ENCODE assay signal across 10 mouse cellular contexts in genomic region chr15:52506930-52507329, GRCm38 (mm10).
DNase-seq lines count a peak whose midpoint lies in the region; ATAC-seq lines count a peak whose summit lies in the region.
"Had no signal": no experiment of that assay in that cellular context is flagged by ENCODE, and none has a peak within 500 bp of the region (broad histone marks: within the 10 kb centered on the region; RNA-seq: fewer than 3 reads in every experiment).

No protein-coding gene starts in this region.

- H3K36me3 ChIP-seq in midbrain, embryonic 11.5 days (ENCODE audit: control insufficient read depth, insufficient read depth, low read length): no peaks in the 10 kb centered on the region
- no peaks in the 10 kb centered on the region for H3K36me3 ChIP-seq in midbrain, embryonic 16.5 days (ENCODE audit: control insufficient read depth, insufficient read depth, low read length)
- no peaks in the 10 kb centered on the region for H3K36me3 ChIP-seq in embryonic facial prominence, embryonic 11.5 days (replicated peaks; ENCODE audit: control insufficient read depth, insufficient read depth, low read depth, low read length)
- no peaks in the 10 kb centered on the region for H3K36me3 ChIP-seq in limb, embryonic 10.5 days
- H3K36me3 ChIP-seq: liver, embryonic 13.5 days; stomach, embryonic 15.5 days had no signal

- no peak overlapping the region for H3K4me2 ChIP-seq in midbrain, embryonic 11.5 days
- no peak overlapping the region for H3K4me2 ChIP-seq in midbrain, embryonic 16.5 days (ENCODE audit: low read length)
- no peak overlapping the region for H3K4me2 ChIP-seq in embryonic facial prominence, embryonic 11.5 days (ENCODE audit: low read depth, low read length)
- H3K4me2 ChIP-seq: liver, embryonic 13.5 days; stomach, embryonic 15.5 days had no signal

- no peak for ATAC-seq in midbrain, embryonic 11.5 days (ENCODE audit: low FRiP score)
- ATAC-seq in midbrain, embryonic 16.5 days: no peak
- no peak for ATAC-seq in embryonic facial prominence, embryonic 11.5 days (replicated peaks; ENCODE audit: insufficient number of reproducible peaks, low FRiP score, low TSS enrichment, low read depth)

- WGBS in midbrain, embryonic 11.5 days: 4% methylated on average over 7 of the region's 7 CpGs
- 4% methylated on average over 7 of the region's 7 CpGs for WGBS in midbrain, embryonic 16.5 days
- WGBS in embryonic facial prominence, embryonic 11.5 days: 3% methylated on average over 7 of the region's 7 CpGs
- WGBS in limb, embryonic 10.5 days: 2% methylated on average over 7 of the region's 7 CpGs

- no peaks in the 10 kb centered on the region for H3K4me1 ChIP-seq in midbrain, embryonic 11.5 days (ENCODE audit: control insufficient read depth, insufficient read depth, low read length)
- no peaks in the 10 kb centered on the region for H3K4me1 ChIP-seq in midbrain, embryonic 16.5 days (ENCODE audit: control insufficient read depth, insufficient read depth, low read length)
- H3K4me1 ChIP-seq in embryonic facial prominence, embryonic 11.5 days (ENCODE audit: control insufficient read depth, insufficient read depth, low read length): no peaks in the 10 kb centered on the region
- no peaks in the 10 kb centered on the region for H3K4me1 ChIP-seq in limb, embryonic 10.5 days
- H3K4me1 ChIP-seq: liver, embryonic 13.5 days; stomach, embryonic 15.5 days had no signal

- no peaks in the 10 kb centered on the region for H3K27me3 ChIP-seq in midbrain, embryonic 11.5 days (ENCODE audit: control insufficient read depth, insufficient read depth, low read length)
- no peaks in the 10 kb centered on the region for H3K27me3 ChIP-seq in midbrain, embryonic 16.5 days (ENCODE audit: control insufficient read depth, insufficient read depth, low read depth, low read length)
- H3K27me3 ChIP-seq in embryonic facial prominence, embryonic 11.5 days (ENCODE audit: control insufficient read depth, insufficient read depth, low read length): no peaks in the 10 kb centered on the region
- no peaks in the 10 kb centered on the region for H3K27me3 ChIP-seq in limb, embryonic 10.5 days (ENCODE audit: low read depth, poor library complexity, severe bottlenecking)
- H3K27me3 ChIP-seq: liver, embryonic 13.5 days; stomach, embryonic 15.5 days had no signal

- no peak overlapping the region for H3K27ac ChIP-seq in midbrain, embryonic 11.5 days (ENCODE audit: low read depth, low read length)
- H3K27ac ChIP-seq in midbrain, embryonic 16.5 days (ENCODE audit: low read length): no peak overlapping the region
- H3K27ac ChIP-seq in embryonic facial prominence, embryonic 11.5 days (replicated peaks; ENCODE audit: low read depth, low read length): no peak overlapping the region
- H3K27ac ChIP-seq in limb, embryonic 10.5 days: no peak overlapping the region
- H3K27ac ChIP-seq: liver, embryonic 13.5 days; stomach, embryonic 15.5 days had no signal

- intact Hi-C loops in gastrocnemius, postnatal 36 days (cut with DNase I): loop anchor here (10.0 kb wide), 2 partner anchors 848 to 1188 kb away; no protein-coding TSS in a partner anchor

- no peaks in the 10 kb centered on the region for H3K9me3 ChIP-seq in midbrain, embryonic 11.5 days (ENCODE audit: control insufficient read depth, low read length)
- H3K9me3 ChIP-seq in midbrain, embryonic 16.5 days (replicated peaks; ENCODE audit: control insufficient read depth, low read length, poor library complexity, severe bottlenecking): no peaks in the 10 kb centered on the region
- H3K9me3 ChIP-seq in embryonic facial prominence, embryonic 11.5 days (replicated peaks; ENCODE audit: control insufficient read depth, low read length): no peaks in the 10 kb centered on the region
- H3K9me3 ChIP-seq in limb, embryonic 10.5 days (replicated peaks): no peaks in the 10 kb centered on the region
- H3K9me3 ChIP-seq: liver, embryonic 13.5 days; stomach, embryonic 15.5 days had no signal

- no peak overlapping the region for H3K4me3 ChIP-seq in midbrain, embryonic 11.5 days (ENCODE audit: low read depth, low read length)
- H3K4me3 ChIP-seq in midbrain, embryonic 16.5 days (ENCODE audit: low read depth, low read length): no peak overlapping the region
- no peak overlapping the region for H3K4me3 ChIP-seq in embryonic facial prominence, embryonic 11.5 days (ENCODE audit: low read depth, low read length)
- no peak overlapping the region for H3K4me3 ChIP-seq in limb, embryonic 10.5 days
- H3K4me3 ChIP-seq: liver, embryonic 13.5 days; stomach, embryonic 15.5 days had no signal

- H3K9ac ChIP-seq in midbrain, embryonic 11.5 days (ENCODE audit: low read length): no peak overlapping the region
- H3K9ac ChIP-seq in midbrain, embryonic 16.5 days (ENCODE audit: low read depth, low read length): no peak overlapping the region
- H3K9ac ChIP-seq in embryonic facial prominence, embryonic 11.5 days (replicated peaks; ENCODE audit: low read length): no peak overlapping the region
- H3K9ac ChIP-seq: liver, embryonic 13.5 days; stomach, embryonic 15.5 days had no signal

- DNase-seq in gastrocnemius, adult 18-20 months (ENCODE audit: low spot score): peak; percentile 26
- no peak for DNase-seq in gastrocnemius, postnatal 36 days
- DNase-seq in midbrain, embryonic 11.5 days (ENCODE audit: low spot score, missing footprints): peak; percentile 91
- peak; percentile 84 for DNase-seq in brain, adult 2 months (ENCODE audit: low read depth, low spot score)
- peak; percentile 81 for DNase-seq in embryonic facial prominence, embryonic 11.5 days (ENCODE audit: low spot score)
- peak; percentile 68 for DNase-seq in limb, embryonic 10.5 days (ENCODE audit: low spot score)
- DNase-seq in skeletal muscle tissue, adult 2 months (ENCODE audit: low read depth, low spot score): peak; percentile 20
- DNase-seq: liver, embryonic 13.5 days had no signal

Comparison
In these comparisons a context has a peak if more than half of its experiments do, and no peak if none do; other contexts are left out.
1. DNase-seq: peak in gastrocnemius, adult 18-20 months (single experiment), midbrain, embryonic 11.5 days (single experiment), brain, adult 2 months (single experiment), embryonic facial prominence, embryonic 11.5 days (single experiment), limb, embryonic 10.5 days (single experiment) and skeletal muscle tissue, adult 2 months (single experiment); none in gastrocnemius, postnatal 36 days (0 of 2).